Mouse (Mus musculus) lung, adult 2 months (tissue): ENCODE data around the gene Cda.

Experiments
- CTCF ChIP-seq: fragments of 200-500 bp; IDR thresholded peaks from 2 replicates; pipeline ENCODE4 v1.5.1; 2011; ENCODE audit warnings: mild to moderate bottlenecking, low read length, control low read depth; ENCODE audit not compliant: insufficient read depth
- POLR2A ChIP-seq: fragments of 200-500 bp; IDR thresholded peaks from 2 replicates; pipeline ENCODE4 v1.6.1; 2011; ENCODE audit warnings: low read depth, mild to moderate bottlenecking, control low read depth, low read length, borderline replicate concordance; ENCODE audit errors: extremely low read depth

DNA sequence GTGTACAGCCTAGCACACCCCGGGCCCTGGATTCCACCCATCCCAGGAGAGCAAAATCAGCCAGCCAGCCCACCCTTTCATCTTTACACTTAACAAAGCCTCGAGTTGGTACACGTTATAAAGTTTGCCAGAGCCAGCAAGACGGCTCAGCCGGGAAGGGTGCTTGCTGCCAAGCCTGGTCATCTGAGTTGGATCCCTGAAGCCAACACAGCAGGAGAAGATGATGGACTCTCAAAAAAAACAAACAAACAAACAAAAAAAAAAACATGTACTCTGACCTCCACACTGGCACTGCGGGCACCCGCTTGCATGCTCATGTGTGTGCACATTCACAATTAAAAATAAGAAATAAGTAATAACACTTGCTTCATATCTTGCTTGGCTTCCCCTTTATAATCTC lies 25.7 kb downstream of the Cda start:
- no peak for TF ChIP-seq POLR2A
- no peak for TF ChIP-seq CTCF
